Mouse (Mus musculus) neural tube, embryonic 14.5 days (tissue): ENCODE results near the gene H2-Eb1. TPM values are rescaled to one million over a fixed set of nuclear protein-coding genes. Genes with fewer than 3 reads are reported as not detected.
A peak's percentile ranks its signal among the peaks of the same experiment; 100 is the strongest.

Experiments
- ATAC-seq: fragments of 200-750 bp; cut with Nextera tagmentation; 2 replicates; pipeline ENCODE4 v1.8.0; 2017; ENCODE audit warnings: low read depth, mild to moderate bottlenecking, moderate TSS enrichment, moderate library complexity
- H3K27ac ChIP-seq: fragments of 300-500 bp; sonication (generic); 2 replicates; pipeline ENCODE4 v1.5.1; 2014; ENCODE audit warnings: low read depth, mild to moderate bottlenecking, control low read depth, low read length, moderate library complexity, mixed read lengths
- H3K27me3 ChIP-seq: fragments of 300-500 bp; sonication (generic); 2 replicates; pipeline ENCODE4 v1.6.1; 2014; ENCODE audit warnings: low read length; ENCODE audit not compliant: control insufficient read depth, insufficient read depth
- H3K36me3 ChIP-seq: fragments of 300-500 bp; sonication (generic); 2 replicates; pipeline ENCODE4 v1.6.1; 2014; ENCODE audit warnings: low read length, mixed read lengths; ENCODE audit not compliant: control insufficient read depth, insufficient read depth
- H3K4me1 ChIP-seq: fragments of 300-500 bp; sonication (generic); 2 replicates; pipeline ENCODE4 v1.6.1; 2014; ENCODE audit warnings: low read length; ENCODE audit not compliant: control insufficient read depth, insufficient read depth
- H3K4me2 ChIP-seq: fragments of 300-500 bp; sonication (generic); 2 replicates; pipeline ENCODE4 v1.6.1; 2014; ENCODE audit warnings: mild to moderate bottlenecking, low read depth, low read length, control low read depth
- H3K4me3 ChIP-seq: fragments of 300-500 bp; sonication (generic); 2 replicates; pipeline ENCODE4 v1.5.1; 2014; ENCODE audit warnings: low read depth, low read length, control low read depth, mixed read lengths
- H3K9ac ChIP-seq: fragments of 300-500 bp; sonication (generic); replicated peaks from 2 replicates; pipeline ENCODE4 v1.6.1; 2014; ENCODE audit warnings: low read depth, mild to moderate bottlenecking, control low read depth, low read length, mixed read lengths
- H3K9me3 ChIP-seq: fragments of 300-500 bp; sonication (generic); 2 replicates; pipeline ENCODE4 v1.6.1; 2016; ENCODE audit warnings: low read length; ENCODE audit not compliant: control insufficient read depth
- WGBS: fragments of 180-500 bp; shearing (Covaris S2); extraction: QIAGEN DNeasy Blood & Tissue Kit; methylation state at CpG from one replicate; pipeline ENCODE4 v1.1.7; 2014; 5-methylcytosine and 5-hydroxymethylcytosine counted together
- polyA plus RNA-seq: library from polyadenylated mRNA; unstranded; fragments of >200 nt; fragmentation: Nextera tagmentation; extraction: Ambion mirVana; gene quantifications from 2 replicates; pipeline ENCODE4 v1.2.1, GENCODE M21; 2014

H2-Eb1 gene
- polyA plus RNA-seq, 1 experiment from 2014 or later = 3.5 TPM

DNA sequence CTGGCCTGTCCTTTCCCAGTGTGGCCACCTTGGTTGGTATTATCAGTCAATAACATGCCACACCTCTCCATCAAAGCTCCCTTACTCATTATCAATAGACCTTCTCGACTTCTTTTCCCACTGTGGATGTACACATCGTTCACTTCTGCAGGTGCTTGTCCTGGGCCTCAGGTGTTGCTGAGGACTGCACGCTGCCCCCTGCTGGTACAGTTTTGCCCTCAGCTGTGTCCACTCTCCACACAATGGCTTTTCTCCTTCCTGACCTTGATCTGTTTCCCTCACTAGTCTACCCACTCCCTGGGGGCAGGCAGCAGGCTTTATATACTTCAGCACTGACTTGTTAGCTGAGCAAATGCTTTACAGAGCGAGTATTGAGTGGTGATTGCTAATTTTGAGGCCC, 19.8 kb upstream of the H2-Eb1 start:
- no peak for ATAC-seq
- Histone ChIP-seq H3K4me3 (no peak overlapping the region), H3K27me3 (no peaks in the 10 kb centered on the region), H3K27ac (no peak overlapping the region), H3K36me3 (no peaks in the 10 kb centered on the region), H3K4me2 (no peak overlapping the region), H3K4me1 (no peaks in the 10 kb centered on the region), H3K9me3 (no peaks in the 10 kb centered on the region), H3K9ac (no peak overlapping the region)
- 47% methylated on average over 4 of the region's 4 CpGs for WGBS

DNA sequence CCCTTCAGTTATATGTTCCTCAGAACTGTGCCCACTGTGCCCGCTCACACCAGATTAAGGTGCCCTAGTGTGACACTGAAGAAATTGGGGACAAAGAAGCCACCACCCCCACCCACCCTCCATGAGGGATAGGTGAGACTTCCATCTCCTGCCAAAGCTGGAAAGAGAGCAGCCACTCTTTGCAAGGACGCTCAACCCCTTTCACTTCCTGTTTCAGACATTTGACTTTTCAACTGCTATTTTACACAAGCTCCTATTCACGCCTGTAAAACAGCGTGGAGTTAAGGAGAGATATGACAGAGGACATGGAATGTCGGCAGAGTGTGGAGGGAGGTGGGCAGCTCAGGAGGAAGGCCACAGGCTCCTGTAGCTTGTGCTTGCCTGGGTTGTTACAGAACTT, 19.2 kb upstream of the H2-Eb1 start:
- H3K4me1 ChIP-seq = no peaks in the 10 kb centered on the region
- H3K36me3 ChIP-seq = no peaks in the 10 kb centered on the region
- ATAC-seq = no peak
- H3K9me3 ChIP-seq = no peaks in the 10 kb centered on the region
- no peaks in the 10 kb centered on the region for H3K27me3 ChIP-seq
- no peak overlapping the region for H3K4me2 ChIP-seq
- no peak overlapping the region for H3K27ac ChIP-seq
- no peak overlapping the region for H3K9ac ChIP-seq
- 78% methylated on average over 5 of the region's 5 CpGs for WGBS
- no peak overlapping the region for H3K4me3 ChIP-seq

DNA sequence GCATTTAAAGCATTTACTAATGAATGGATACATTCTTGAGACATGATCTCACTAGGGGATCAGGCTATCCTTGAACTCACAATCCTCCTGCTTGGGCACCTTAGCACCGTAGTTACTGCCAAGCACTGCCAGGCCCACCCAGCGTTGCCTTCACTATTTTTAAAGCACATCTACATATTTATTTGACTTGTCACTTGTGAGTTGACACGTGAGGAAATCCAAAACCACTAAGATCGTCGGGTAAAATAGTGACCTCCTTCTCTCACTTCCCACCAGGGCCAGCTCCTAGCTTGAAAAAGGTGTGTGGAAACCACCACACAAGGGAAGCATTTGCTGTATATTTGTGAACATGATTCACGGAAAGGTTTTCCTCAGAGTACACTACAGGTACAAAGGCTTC, 18.7 kb upstream of the H2-Eb1 start:
- Histone ChIP-seq H3K4me3 (no peak overlapping the region), H3K4me2 (no peak overlapping the region), H3K27ac (no peak overlapping the region), H3K9ac (no peak overlapping the region), H3K27me3 (no peaks in the 10 kb centered on the region), H3K36me3 (no peaks in the 10 kb centered on the region), H3K9me3 (no peaks in the 10 kb centered on the region), H3K4me1 (no peaks in the 10 kb centered on the region)
- no peak for ATAC-seq
- 70% methylated on average over 6 of the region's 6 CpGs for WGBS

DNA sequence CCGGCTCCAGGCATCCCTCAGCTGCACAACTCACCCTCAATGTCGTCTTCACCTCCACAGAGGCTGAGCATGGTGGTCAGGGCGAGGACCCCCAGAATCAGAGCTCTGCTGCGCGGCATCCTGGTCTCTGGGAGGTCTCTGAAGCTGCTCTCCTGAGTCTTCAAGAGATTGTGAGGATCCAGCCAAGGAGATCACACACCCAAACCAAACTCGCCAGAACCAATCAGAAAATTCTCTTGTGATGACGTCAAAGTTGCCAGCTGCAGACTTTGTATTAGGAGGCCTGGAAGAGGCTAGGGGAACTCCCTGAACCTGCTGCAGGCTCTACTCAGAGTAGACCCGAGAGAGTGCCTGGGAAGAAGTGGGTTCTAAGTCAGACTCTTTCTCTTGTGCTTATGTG, 18.0 kb upstream of the H2-Eb1 start, which contains the start of gene H2-Aa:
Gene H2-Aa (minus strand): TSS at position 176 of the 400 bp plus-strand sequence.
- no peak within 1 kb of the TSS for H3K4me2 ChIP-seq
- no peak within 1 kb of the TSS for H3K27ac ChIP-seq
- WGBS = 18% methylated on average over 8 of the region's 8 CpGs
- H3K4me1 ChIP-seq = no peaks in the 10 kb centered on the region
- no peaks in the 10 kb centered on the region for H3K27me3 ChIP-seq
- no peak for ATAC-seq
- H3K9me3 ChIP-seq = no peaks in the 10 kb centered on the region
- H3K9ac ChIP-seq = no peak within 1 kb of the TSS
- no peaks in the 10 kb centered on the region for H3K36me3 ChIP-seq
- no peak within 1 kb of the TSS for H3K4me3 ChIP-seq

DNA sequence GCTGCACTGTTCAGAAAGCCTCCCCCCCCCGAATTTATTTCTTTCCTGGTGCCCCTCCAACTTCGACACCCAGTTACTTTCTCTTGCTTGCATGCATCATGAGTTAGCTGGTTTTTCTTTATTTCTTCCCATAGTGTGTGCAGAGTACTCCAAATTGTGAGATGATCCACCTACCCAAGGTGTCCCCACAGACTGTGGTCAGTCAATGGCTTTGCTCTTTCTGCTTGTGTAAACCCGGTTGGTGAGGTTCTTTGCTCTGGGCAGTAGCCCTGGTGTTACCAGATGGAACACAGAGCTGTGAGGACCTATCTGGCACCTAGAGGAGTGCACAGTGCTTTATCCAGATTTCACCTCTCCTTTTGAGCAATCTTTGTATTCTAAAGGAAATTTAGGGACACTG, 17.5 kb upstream of the H2-Eb1 start:
- Histone ChIP-seq H3K9ac (no peak overlapping the region), H3K27ac (no peak overlapping the region), H3K9me3 (no peaks in the 10 kb centered on the region), H3K4me3 (no peak overlapping the region), H3K4me2 (no peak overlapping the region), H3K4me1 (no peaks in the 10 kb centered on the region), H3K27me3 (no peaks in the 10 kb centered on the region), H3K36me3 (no peaks in the 10 kb centered on the region)
- WGBS = 77% methylated on average over 3 of the region's 3 CpGs
- ATAC-seq = no peak

DNA sequence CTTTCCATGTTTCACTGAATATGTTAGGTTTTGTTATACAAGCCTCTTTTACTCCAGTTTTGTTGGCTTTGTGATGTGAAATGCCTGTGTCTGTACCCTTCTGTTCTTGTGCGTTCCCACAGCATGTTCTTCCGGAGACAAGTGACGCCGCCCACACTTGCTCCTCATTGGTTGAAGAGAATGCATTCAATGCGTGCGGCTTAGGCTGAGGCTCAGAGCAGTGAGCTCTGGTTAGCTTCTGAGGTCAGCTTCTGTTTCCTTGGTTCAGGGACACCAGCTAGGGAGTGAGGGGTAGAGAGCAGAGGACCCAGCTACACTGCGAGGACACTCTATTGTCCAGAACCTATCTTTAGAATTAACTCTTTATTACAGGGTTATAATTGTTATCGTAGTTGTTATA, 14.1 kb upstream of the H2-Eb1 start:
- Histone ChIP-seq H3K9ac (no peak overlapping the region), H3K27ac (no peak overlapping the region), H3K36me3 (no peaks in the 10 kb centered on the region), H3K9me3 (no peaks in the 10 kb centered on the region), H3K4me3 (no peak overlapping the region), H3K4me2 (0 out of 2 replicates have a peak overlapping the region, but pooled peaks have one; percentile 14), H3K4me1 (no peaks in the 10 kb centered on the region), H3K27me3 (no peaks in the 10 kb centered on the region)
- 13% methylated on average over 8 of the region's 8 CpGs for WGBS
- ATAC-seq = peak; percentile 95

DNA sequence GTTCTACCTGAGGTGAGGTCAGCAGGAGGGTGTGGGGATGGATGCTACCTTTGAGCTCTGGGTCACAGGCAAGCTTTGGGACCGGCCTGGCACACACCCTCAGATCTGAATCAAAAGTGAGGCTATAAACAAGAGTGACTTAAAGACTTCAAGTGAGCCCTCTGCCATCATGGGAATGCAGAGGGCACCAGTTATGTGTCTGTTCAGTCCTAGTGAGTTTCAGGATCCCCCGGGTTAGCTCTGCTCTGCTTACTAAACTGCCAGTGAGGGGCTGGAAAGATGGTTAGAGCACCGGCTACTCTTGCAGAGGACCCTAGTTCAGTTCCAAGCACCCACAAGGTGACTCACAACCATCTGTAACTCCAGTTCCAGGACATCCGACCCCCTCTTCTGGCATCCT, 13.1 kb upstream of the H2-Eb1 start:
- ATAC-seq = no peak
- no peaks in the 10 kb centered on the region for H3K9me3 ChIP-seq
- H3K4me2 ChIP-seq = no peak overlapping the region
- H3K36me3 ChIP-seq = no peaks in the 10 kb centered on the region
- no peak overlapping the region for H3K9ac ChIP-seq
- no peak overlapping the region for H3K4me3 ChIP-seq
- no peak overlapping the region for H3K27ac ChIP-seq
- H3K27me3 ChIP-seq = no peaks in the 10 kb centered on the region
- WGBS = 92% methylated on average over 4 of the region's 4 CpGs
- H3K4me1 ChIP-seq = no peaks in the 10 kb centered on the region

DNA sequence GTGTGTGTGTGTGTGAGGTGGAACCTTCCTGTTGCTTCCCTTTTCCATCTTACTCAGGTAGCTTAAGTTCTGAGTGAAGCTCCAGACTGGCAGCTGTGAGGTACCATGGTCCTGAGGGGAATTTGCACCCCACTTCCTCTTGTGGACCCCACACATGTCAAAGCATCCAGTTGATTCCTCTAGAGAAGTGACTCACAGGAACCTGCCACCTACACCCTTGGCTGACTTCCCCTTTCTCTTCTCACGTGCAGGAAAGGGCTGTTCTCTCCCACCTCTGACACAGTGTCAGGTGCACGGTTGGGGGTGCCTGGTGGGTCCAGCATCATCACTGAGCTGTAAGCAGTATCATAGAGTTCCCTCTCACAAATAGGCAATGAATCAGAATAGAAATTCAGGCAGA, 12.1 kb upstream of the H2-Eb1 start:
- H3K4me1 ChIP-seq = no peaks in the 10 kb centered on the region
- H3K9ac ChIP-seq = no peak overlapping the region
- no peaks in the 10 kb centered on the region for H3K27me3 ChIP-seq
- no peak overlapping the region for H3K4me3 ChIP-seq
- no peaks in the 10 kb centered on the region for H3K36me3 ChIP-seq
- WGBS = 68% methylated on average over 2 of the region's 2 CpGs
- H3K27ac ChIP-seq = no peak overlapping the region
- H3K9me3 ChIP-seq = no peaks in the 10 kb centered on the region
- ATAC-seq = no peak
- H3K4me2 ChIP-seq = no peak overlapping the region

DNA sequence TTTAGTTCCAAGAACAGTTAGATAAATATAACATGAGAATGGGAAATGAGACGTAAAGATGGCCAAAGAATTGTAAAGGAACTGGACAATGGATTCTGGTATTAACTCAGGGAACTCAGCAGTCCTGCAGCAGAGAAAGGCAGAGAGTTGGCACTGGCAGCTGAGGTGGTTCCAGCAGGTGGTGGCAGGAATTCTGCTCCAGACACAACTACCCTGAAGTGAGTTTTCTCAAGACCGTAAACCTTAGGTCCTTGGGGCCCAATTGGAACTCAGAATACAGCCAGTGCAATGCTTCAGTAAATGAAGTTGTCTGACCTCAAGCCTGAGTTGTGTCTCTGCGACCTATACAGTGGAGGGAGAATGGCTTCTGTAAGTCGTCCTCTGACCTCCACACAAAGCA, 11.4 kb upstream of the H2-Eb1 start:
- no peak for ATAC-seq
- 78% methylated on average over 4 of the region's 4 CpGs for WGBS
- no peak overlapping the region for H3K4me2 ChIP-seq

DNA sequence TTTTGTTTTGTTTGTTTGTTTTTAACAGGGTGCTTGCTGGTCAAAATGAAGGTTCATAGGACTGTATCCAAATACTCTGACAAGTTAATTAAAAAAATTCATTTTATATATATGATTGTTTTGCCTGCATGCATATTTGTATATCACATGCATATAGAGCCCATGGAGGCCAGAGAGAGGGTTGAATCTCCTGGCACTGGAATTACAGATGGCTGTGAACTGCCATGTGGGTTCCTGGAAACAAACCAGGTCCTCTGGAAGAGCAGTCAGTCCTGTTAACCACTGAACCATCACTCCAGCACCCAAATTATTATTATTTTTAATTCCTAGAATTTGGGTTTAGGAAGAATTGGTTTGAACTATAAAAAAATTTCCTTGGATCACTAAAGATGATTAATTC, 10.4 kb upstream of the H2-Eb1 start:
- no peaks in the 10 kb centered on the region for H3K36me3 ChIP-seq
- no peaks in the 10 kb centered on the region for H3K9me3 ChIP-seq
- H3K27me3 ChIP-seq = no peaks in the 10 kb centered on the region
- H3K4me3 ChIP-seq = no peak overlapping the region
- H3K27ac ChIP-seq = no peak overlapping the region
- H3K4me2 ChIP-seq = no peak overlapping the region
- no peak overlapping the region for H3K9ac ChIP-seq
- ATAC-seq = no peak
- no peaks in the 10 kb centered on the region for H3K4me1 ChIP-seq

More for the DNA sequence above, 11.4 kb upstream of the H2-Eb1 start:
- Histone ChIP-seq H3K27me3 (no peaks in the 10 kb centered on the region), H3K4me1 (no peaks in the 10 kb centered on the region), H3K4me3 (no peak overlapping the region), H3K27ac (no peak overlapping the region), H3K9me3 (no peaks in the 10 kb centered on the region), H3K36me3 (no peaks in the 10 kb centered on the region), H3K9ac (no peak overlapping the region)
